Mouse (Mus musculus): ENCODE measurements at regions not wholly inside any gene's neighbourhood (a gene's known extent, or its start where the extent isn't known, plus 50 kb on each side); places are given as distances from the start of the nearest gene placed in this dataset.
"Not testable (repeated sequence)": the region's sequence is repeated elsewhere in the genome, so short reads cannot be mapped to it uniquely, and the experiment has no call there.

- not testable (repeated sequence) for DNase-seq
These were observed 62.1 kb downstream of the Duxbl3 start for GRCm38 (mm10) chr14:26319821-26320220.

DNA sequence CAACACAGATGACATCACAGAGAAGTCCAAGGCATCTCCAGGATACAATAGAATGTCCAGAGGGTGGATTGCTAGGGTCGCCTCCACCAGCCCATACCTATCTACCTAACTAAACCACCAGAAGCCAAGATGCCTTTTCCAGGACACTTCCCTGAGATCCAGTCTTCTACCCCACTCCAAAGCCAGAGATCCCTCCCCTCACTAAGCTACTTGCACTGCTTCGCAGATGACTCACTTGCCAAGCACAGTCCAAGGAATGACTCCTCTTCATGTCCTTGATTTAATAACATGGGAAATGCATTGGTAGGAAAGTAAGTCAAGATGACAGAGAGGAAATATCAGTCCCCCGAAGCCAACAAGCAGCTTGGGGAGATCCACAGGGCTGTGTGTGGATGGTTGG is 63.0 kb downstream of the Duxbl3 start:
- DNase-seq: no peak

DNA sequence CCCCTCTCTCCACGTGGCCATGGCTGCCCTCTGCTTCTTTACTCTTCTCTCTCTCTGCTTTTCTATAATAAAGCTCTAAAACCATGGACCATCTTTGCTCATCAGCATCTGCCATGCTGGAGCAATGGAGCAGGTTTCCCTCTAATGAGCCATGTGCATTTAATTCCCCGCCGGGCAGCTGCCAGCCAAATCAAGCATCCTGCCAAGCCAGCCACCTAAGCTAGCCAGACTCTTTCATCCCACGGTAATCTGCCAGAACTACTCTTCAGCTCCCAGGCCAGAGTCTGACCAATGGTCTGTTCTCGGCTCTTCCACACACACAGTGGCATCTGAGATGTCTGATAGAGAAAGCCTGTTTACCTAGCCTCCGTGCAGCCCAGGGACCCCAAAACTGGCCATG is 70.8 kb downstream of the Duxbl3 start:
- no peak for DNase-seq

GRCm38 (mm10) chr14:26341111-26341510 is 83.3 kb downstream of the Duxbl3 start:
- DNase-seq: no peak

DNA sequence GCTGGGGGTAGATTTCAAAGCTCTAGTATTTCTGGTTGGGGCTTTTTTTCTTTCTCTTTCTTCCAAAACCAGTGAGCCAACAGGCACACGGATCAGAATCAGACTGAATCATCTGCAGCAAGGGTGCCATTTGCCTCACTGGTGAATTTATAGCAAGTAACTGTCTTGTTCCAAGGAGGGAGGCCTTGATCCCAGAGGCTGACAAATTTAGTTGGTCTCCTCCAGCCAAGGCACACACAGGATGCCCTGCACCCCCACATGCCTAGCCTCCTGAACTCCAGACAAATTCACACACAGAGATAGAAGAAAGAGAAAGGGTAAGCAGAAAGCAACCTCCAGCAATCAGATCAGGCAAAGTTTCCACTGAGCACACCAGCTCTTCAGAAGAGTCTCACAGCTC is 87.5 kb downstream of the Duxbl3 start:
- DNase-seq: no peak

- DNase-seq: no peak
These were observed 89.5 kb downstream of the Duxbl3 start for GRCm38 (mm10) chr14:26347296-26347695.

GRCm38 (mm10) chr14:26352927-26353326 is 95.2 kb downstream of the Duxbl3 start:
- no peak for DNase-seq

DNA sequence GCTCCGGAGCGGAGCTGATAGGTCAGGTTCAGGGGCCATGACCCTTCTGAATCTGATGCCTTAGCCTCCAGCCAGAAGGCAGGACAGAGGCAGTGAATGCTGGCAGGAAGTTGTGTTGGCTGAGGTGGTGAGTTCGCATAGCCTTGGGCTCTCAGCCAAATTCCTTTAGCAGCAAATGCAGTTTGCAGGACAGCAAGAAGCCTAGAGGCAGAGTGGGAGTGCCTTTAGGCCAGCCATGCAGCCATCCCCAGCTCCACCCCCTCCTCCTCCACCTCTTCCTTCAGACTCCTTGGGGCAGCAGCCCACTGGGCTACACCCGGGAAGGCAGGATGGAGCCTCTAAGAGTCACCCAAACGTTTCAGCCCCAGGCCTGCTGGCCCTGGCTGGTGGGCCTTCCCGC is 99.5 kb downstream of the Duxbl3 start:
- peak; percentile 28 to 59 for DNase-seq

DNA sequence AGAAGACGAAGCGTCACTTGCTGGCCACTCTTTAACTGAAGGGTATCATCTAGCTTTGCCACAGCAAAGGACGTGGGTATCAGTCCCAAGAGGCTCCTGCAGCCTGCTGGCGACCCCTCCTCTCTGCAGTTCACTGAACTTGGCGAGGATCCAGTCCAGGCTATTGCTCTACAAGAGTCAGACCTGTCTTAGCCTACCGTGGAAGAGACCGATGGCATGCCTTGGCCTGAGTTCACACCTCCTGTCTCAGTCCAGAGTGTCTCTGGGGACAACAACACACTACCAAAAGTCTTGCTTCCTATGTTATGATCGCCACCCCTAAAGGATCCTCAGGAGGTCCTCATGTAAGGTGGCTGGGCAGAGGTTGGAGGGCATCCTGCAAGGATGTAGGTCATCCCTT is 100.2 kb downstream of the Duxbl3 start:
- no peak for DNase-seq

DNA sequence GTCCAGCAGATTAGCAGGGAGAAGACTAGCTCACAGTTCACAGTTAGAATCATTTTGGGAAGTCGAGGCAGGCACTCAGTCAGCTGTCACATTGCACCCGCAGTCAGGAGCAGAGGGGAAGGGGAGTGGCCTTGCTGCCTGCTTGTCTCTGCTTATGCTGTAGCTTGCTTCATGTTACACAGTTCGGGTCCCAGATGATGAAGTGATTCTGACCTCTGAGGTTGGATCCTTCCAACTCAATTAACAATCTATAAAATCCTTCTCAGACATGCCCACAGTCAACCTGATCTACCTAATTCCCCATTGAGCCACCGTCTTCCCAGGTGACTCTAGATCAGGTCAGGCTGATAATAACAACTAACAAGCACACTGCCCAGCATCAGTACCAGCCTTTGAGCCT is 102.3 kb downstream of the Duxbl3 start:
- no peak for DNase-seq

DNA sequence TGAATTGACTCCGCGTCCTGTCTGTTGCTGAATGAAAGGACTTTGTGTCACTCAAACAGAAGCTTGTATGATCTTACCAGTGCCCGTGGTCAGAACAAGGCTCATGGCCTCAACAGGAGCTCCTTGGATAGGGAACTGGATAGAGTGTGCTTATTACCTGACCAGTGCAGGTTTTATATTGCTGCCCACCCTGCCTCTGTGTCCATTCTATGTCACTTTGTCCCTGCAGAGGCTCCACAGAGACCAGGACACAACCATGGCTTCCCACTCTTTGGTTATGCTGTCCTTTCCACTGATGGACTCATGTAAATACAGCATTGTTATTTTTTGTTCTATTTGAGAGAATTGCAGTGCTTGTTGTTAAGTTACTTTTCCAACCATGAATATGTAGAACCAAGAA is 103.4 kb downstream of the Duxbl3 start:
- DNase-seq: no peak
